Mouse (Mus musculus): ENCODE data around the gene Nptx1.

DNA sequence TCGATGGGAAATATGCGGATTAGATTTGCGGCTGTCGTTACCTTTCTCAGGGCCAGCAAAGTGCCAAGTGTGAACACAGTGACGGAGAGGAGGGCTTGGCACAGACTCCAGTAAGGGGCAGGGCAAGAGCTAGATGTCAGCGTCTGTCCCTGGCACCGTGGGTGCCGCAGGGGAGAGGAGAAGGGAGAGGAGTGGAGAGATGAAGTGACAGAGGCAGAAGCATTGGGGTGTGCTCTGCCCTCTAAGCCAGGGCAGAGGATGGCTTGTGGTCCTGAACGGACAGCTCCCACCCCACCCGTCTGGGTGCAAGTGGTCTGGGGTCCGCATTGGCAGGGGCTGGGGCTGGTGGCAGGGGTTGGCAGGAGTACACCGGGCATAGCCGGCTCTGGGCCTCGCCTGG lies 7.6 kb downstream of the Nptx1 start:
- TF ChIP-seq POLR2A (IDR thresholded peaks at IDR 0.05; ENCODE audit: low read depth, low read length) (no peak), CTCF (IDR thresholded peaks at IDR 0.05; ENCODE audit: extremely low read depth, insufficient read length, insufficient replicate concordance, low read depth, low read length) (no peak)
